In the genomic region with DNA sequence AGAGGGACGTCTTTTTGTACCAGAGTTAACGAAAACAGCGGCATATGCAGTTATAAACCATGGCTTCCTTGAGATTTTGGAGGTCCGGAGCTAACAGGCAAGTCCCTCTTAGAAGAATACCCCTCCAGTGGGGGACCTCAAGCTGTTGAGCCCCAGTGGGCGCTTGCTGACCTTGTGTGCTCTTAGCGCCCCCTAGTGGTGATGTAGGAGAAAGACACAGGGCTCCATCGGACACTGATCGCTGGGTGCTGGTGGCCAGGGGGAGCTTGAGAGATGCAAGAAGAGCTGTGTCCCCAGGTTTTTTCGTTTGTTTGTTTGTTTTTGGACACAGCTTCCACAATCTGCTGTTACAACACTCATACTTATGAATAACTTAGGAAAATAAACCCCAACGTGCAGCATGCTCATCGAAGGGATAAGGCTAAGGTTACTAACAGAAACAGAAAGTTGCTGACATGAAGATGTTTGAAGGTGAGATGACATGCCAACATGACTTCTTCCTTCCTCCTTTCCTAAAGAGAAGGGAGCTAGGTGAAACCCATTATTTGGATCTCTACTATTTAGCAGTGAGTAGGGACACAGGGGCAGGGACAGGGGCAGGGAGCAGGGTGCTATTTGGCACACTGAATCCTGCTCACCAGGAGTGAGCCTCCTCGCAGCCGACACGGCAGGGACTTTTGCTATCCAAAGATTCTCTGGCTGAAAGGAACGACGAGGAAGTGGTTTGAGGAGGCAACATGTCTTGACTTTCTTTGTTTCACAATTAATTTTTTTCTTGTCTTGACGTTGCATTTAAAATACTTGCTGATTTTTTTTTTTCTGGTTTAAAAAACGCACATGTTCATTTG, we compare ENCODE assay signal across 7 mouse cellular contexts. TPM values are rescaled to one million over a fixed set of nuclear protein-coding genes. Genes with fewer than 3 reads are reported as not detected.
A peak's percentile ranks its signal among the peaks of the same experiment; 100 is the strongest.
DNase-seq lines count a peak whose midpoint lies in the region; ATAC-seq and TF ChIP-seq lines count a peak whose summit lies in the region.

No protein-coding gene starts in this region.

- peak; percentile 96 for TF ChIP-seq CTCF in intestine, postnatal 0 days (IDR thresholded peaks at IDR 0.05; ENCODE audit: low read depth)

- no peaks in the 10 kb centered on the region for H3K27me3 ChIP-seq in intestine, postnatal 0 days (replicated peaks; ENCODE audit: control insufficient read depth, insufficient read depth, low read length)
- H3K27me3 ChIP-seq in limb, embryonic 10.5 days (ENCODE audit: low read depth, poor library complexity, severe bottlenecking) = no peaks in the 10 kb centered on the region
- H3K27me3 ChIP-seq in midbrain, embryonic 12.5 days = no peaks in the 10 kb centered on the region

- H3K36me3 ChIP-seq in intestine, postnatal 0 days (ENCODE audit: control insufficient read depth, insufficient read depth) = no peaks in the 10 kb centered on the region
- no peaks in the 10 kb centered on the region for H3K36me3 ChIP-seq in limb, embryonic 10.5 days
- no peaks in the 10 kb centered on the region for H3K36me3 ChIP-seq in midbrain, embryonic 12.5 days

- H3K4me2 ChIP-seq in intestine, postnatal 0 days (replicated peaks; ENCODE audit: low read depth) = peak overlapping the region; percentile 50
- 0 out of 2 replicates have a peak overlapping the region, but pooled peaks have one; percentile 9 for H3K4me2 ChIP-seq in midbrain, embryonic 12.5 days (replicated peaks)

- H3K4me3 ChIP-seq in intestine, postnatal 0 days (ENCODE audit: low read depth, low read length) = peak overlapping the region; percentile 33
- 0 out of 2 replicates have a peak overlapping the region, but pooled peaks have one; percentile 5 for H3K4me3 ChIP-seq in limb, embryonic 10.5 days
- no peak overlapping the region for H3K4me3 ChIP-seq in midbrain, embryonic 12.5 days

- peak; percentile 19 for DNase-seq in adrenal gland, adult 8-10 months
- peak; percentile 81 for DNase-seq in embryo, embryonic 9.5 days (ENCODE audit: extremely low spot score)
- DNase-seq in limb, embryonic 10.5 days (ENCODE audit: low spot score) = peak; percentile 85
- DNase-seq in spleen, adult 12 weeks (ENCODE audit: low spot score) = peak; percentile 44

- ATAC-seq in granulocyte monocyte progenitor cell, adult 5-6 weeks (replicated peaks; ENCODE audit: poor library complexity, severe bottlenecking) = peak; percentile 95
- ATAC-seq in intestine, postnatal 0 days = 0 out of 2 replicates have a peak, but pooled peaks have one; percentile 47
- 0 out of 2 replicates have a peak, but pooled peaks have one; percentile 56 for ATAC-seq in midbrain, embryonic 12.5 days (ENCODE audit: low FRiP score, low read depth)

- H3K27ac ChIP-seq in intestine, postnatal 0 days (ENCODE audit: low read depth, low read length) = no peak overlapping the region
- peak overlapping the region; percentile 30; the same call in 1 of the 2 replicates for H3K27ac ChIP-seq in limb, embryonic 10.5 days
- H3K27ac ChIP-seq in midbrain, embryonic 12.5 days (replicated peaks) = no peak overlapping the region

- no peaks in the 10 kb centered on the region for H3K9me3 ChIP-seq in intestine, postnatal 0 days (ENCODE audit: control insufficient read depth)
- no peaks in the 10 kb centered on the region for H3K9me3 ChIP-seq in limb, embryonic 10.5 days (replicated peaks)
- H3K9me3 ChIP-seq in midbrain, embryonic 12.5 days = no peaks in the 10 kb centered on the region

- WGBS in intestine, postnatal 0 days = 22% methylated on average over 18 of the region's 18 CpGs
- 34% methylated on average over 18 of the region's 18 CpGs for WGBS in limb, embryonic 10.5 days
- WGBS in midbrain, embryonic 12.5 days = 34% methylated on average over 18 of the region's 18 CpGs

- H3K9ac ChIP-seq in intestine, postnatal 0 days (ENCODE audit: low read depth, low read length) = no peak overlapping the region
- no peak overlapping the region for H3K9ac ChIP-seq in midbrain, embryonic 12.5 days (replicated peaks)

- H3K4me1 ChIP-seq in intestine, postnatal 0 days (replicated peaks; ENCODE audit: control insufficient read depth, insufficient read depth, low read length) = no peaks in the 10 kb centered on the region; the same call in 1 of the 2 replicates
- H3K4me1 ChIP-seq in limb, embryonic 10.5 days = peaks cover 22% of the 10 kb centered on the region
- 0 out of 2 replicates have a peak, but pooled peaks cover 2% of the 10 kb centered on the region for H3K4me1 ChIP-seq in midbrain, embryonic 12.5 days

RNA-seq across cellular contexts. Expression of gene Fam169b, which starts 29.2 kb away (rescaled TPM):
- total RNA-seq in adrenal gland, adult 8-10 months (2022) = under 1 TPM; 0.12 to 0.17 (median 0.15) TPM
- total RNA-seq in granulocyte monocyte progenitor cell, adult 5-6 weeks (2014; fragmentation: Nextera tagmentation) = 0.30 TPM in 1 of 2 replicates, not detected in the other
- 0.13 and 0.41 TPM in 2 replicates for total RNA-seq in granulocyte monocyte progenitor cell, adult 5-6 weeks (2017)
- polyA plus RNA-seq in intestine, postnatal 0 days (2015; fragmentation: Nextera tagmentation; extraction: Ambion mirVana) = 0.18 and 0.35 TPM in 2 replicates
- 0.36 and 1.2 TPM in 2 replicates for polyA plus RNA-seq in limb, embryonic 10.5 days (2016; fragmentation: Nextera tagmentation; extraction: Ambion mirVana)
- polyA plus RNA-seq in midbrain, embryonic 12.5 days (2016; fragmentation: Nextera tagmentation; extraction: Ambion mirVana) = 0.10 and 0.17 TPM in 2 replicates

RNA-seq across cellular contexts. Expression of gene Pgpep1l, which starts 38.8 kb away (rescaled TPM):
- under 1 TPM in 1 of 4 experiments, not detected in 3; 0.59 TPM for total RNA-seq in adrenal gland, adult 8-10 months (2022)
- not detected in 2 replicates for total RNA-seq in granulocyte monocyte progenitor cell, adult 5-6 weeks (2014; fragmentation: Nextera tagmentation)
- total RNA-seq in granulocyte monocyte progenitor cell, adult 5-6 weeks (2017) = not detected in 2 replicates
- polyA plus RNA-seq in intestine, postnatal 0 days (2015; fragmentation: Nextera tagmentation; extraction: Ambion mirVana) = not detected in 2 replicates
- polyA plus RNA-seq in limb, embryonic 10.5 days (2016; fragmentation: Nextera tagmentation; extraction: Ambion mirVana) = not detected in 2 replicates
- not detected in 2 replicates for polyA plus RNA-seq in midbrain, embryonic 12.5 days (2016; fragmentation: Nextera tagmentation; extraction: Ambion mirVana)

Comparison
In these comparisons a context has a peak if more than half of its experiments do, and no peak if none do; other contexts are left out.
1. DNase-seq: peak in every context shown above with its lines; median percentile 85 in limb, embryonic 10.5 days; 81 in embryo, embryonic 9.5 days; 44 in spleen, adult 12 weeks; 19 in adrenal gland, adult 8-10 months.